Mouse (Mus musculus): ENCODE measurements around the gene Erc2. TPM values are rescaled to one million over a fixed set of nuclear protein-coding genes. Genes with fewer than 3 reads are reported as not detected.

Gene Erc2
- polyA plus RNA-seq, 1 experiment from 2014 or later = 4.3 TPM

DNA sequence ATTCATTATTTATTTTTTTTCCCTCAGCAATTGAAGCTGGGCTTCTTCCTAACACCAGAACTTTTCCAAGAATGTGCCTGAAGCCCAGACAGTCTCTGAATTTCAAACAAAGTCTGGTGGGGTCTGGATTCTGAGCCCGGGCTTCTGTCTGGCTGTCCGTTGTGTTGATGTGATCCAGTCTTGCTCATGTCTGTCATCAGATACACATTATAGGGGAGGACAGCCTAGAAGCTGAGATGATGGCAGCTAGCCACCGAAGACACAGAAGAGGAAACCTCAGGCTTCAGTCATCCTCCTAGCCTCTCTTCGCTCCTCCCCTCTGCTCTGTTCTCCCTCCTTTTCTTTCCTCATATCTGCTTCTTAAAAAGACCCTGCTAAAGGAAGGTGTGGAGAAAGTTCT lies 551.5 kb downstream of the Erc2 start:
- ATAC-seq = no peak
- 63% methylated on average over 4 of the region's 4 CpGs for WGBS
- H3K9ac ChIP-seq (ENCODE audit: low read depth, low read length) = no peak overlapping the region
- no peak overlapping the region for H3K4me2 ChIP-seq (ENCODE audit: low read depth, low read length)
- H3K36me3 ChIP-seq (ENCODE audit: control insufficient read depth, insufficient read depth, low read length) = no peaks in the 10 kb centered on the region
- H3K4me3 ChIP-seq (ENCODE audit: low read length) = no peak overlapping the region
- no peaks in the 10 kb centered on the region for H3K27me3 ChIP-seq (replicated peaks; ENCODE audit: control insufficient read depth, insufficient read depth, low read length)
- H3K9me3 ChIP-seq (ENCODE audit: control insufficient read depth, low read length) = no peaks in the 10 kb centered on the region
- no peaks in the 10 kb centered on the region for H3K4me1 ChIP-seq (ENCODE audit: control insufficient read depth, insufficient read depth, low read length)
- no peak overlapping the region for H3K27ac ChIP-seq (ENCODE audit: low read length)

DNA sequence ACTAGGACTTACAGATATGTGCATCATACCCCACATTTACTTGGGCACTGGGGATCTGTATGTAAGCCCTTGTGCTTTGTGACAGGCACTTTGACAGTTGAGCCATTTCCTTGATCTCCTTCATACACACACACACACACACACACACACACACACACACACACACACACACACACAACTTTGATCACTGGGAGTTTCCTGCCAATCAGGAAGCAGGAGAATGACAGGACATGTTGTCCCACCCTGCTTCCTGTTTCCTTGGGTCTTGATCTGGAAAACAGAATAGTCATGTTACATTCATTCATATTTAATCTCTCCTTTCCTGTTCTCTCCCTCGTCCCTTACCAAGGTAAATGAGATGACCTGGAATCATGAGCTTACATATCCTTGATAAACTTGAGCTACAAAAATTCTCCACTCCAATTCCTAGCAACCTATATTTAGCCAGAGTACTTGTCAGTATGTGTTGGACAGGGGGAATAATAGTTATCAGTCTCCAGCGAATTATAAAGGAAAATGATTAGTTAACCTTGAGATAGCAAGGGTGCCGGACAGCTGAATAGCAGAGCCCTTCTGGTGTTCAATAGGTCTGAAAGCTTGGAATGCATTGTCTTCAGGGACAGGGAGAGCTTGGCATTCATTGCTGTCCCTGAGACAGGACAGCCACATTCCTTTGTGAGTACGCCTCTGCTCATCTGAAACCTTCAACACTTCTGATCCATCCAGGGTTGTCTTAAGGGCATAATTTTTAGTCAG lies 559.0 kb downstream of the Erc2 start:
- no peak overlapping the region for H3K27ac ChIP-seq (ENCODE audit: low read length)
- H3K9me3 ChIP-seq (ENCODE audit: control insufficient read depth, low read length) = no peaks in the 10 kb centered on the region
- no peak overlapping the region for H3K4me3 ChIP-seq (ENCODE audit: low read length)
- 59% methylated on average over 4 of the region's 4 CpGs for WGBS
- no peaks in the 10 kb centered on the region for H3K36me3 ChIP-seq (ENCODE audit: control insufficient read depth, insufficient read depth, low read length)
- no peaks in the 10 kb centered on the region for H3K4me1 ChIP-seq (ENCODE audit: control insufficient read depth, insufficient read depth, low read length)
- H3K4me2 ChIP-seq (ENCODE audit: low read depth, low read length) = no peak overlapping the region
- H3K27me3 ChIP-seq (replicated peaks; ENCODE audit: control insufficient read depth, insufficient read depth, low read length) = no peaks in the 10 kb centered on the region
- no peak overlapping the region for H3K9ac ChIP-seq (ENCODE audit: low read depth, low read length)
- ATAC-seq = no peak

DNA sequence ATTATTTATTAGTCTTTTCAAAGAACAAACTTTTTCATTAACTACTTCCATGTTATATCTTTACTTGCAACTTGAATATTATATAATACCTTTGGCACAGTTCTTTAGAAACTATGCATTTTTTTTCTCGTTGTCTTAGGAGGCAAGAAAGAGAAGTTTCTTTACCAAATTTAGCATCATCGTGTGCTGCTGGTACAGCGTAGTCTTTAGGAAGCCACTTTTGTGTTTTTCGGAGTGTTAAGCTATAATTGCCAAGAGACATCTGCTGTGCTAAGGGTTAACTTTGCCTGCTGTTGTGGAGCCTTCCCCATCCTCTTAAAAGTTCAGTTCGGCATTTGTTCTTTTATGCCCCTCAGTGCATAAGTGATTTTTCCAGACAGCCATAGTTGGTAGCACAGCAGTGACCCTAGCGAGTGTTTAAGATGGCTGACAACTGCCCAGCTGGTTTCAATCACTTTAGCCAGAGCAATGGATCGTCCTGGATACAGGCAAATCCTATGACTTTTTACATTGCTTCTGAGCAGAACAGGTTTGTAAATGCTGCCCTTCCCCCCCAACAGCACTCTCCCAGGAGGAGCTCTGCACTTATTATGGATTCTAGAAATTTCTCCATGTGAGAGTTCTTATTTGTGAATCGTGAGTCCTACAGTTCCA lies 570.6 kb downstream of the Erc2 start:
- ATAC-seq = no peak

DNA sequence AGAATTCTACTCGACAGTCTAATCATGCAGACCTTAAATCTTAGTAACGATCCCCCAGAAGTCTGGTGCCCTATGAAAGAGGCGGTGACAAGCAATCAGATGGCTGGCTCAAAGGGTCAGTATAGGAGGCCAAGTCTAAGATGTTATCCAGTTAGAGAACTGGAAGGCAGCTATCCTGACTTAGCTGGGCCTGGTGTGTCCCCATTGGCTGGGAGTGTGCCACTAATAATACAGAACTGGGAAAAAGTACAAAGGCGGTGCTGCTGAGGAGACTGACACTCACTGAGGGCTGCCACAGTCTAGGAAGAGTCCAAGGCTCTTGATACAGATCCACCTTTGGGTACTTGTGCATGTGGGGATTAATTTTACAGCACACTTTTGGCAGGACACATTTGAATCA lies 581.6 kb downstream of the Erc2 start:
- no peaks in the 10 kb centered on the region for H3K4me1 ChIP-seq (ENCODE audit: control insufficient read depth, insufficient read depth, low read length)
- no peak overlapping the region for H3K27ac ChIP-seq (ENCODE audit: low read length)
- 83% methylated on average over 4 of the region's 4 CpGs for WGBS
- H3K9me3 ChIP-seq (ENCODE audit: control insufficient read depth, low read length) = no peaks in the 10 kb centered on the region; the same call in 1 of the 2 replicates
- H3K9ac ChIP-seq (ENCODE audit: low read depth, low read length) = no peak overlapping the region
- no peak for ATAC-seq
- H3K4me3 ChIP-seq (ENCODE audit: low read length) = no peak overlapping the region
- no peaks in the 10 kb centered on the region for H3K36me3 ChIP-seq (ENCODE audit: control insufficient read depth, insufficient read depth, low read length)
- H3K27me3 ChIP-seq (replicated peaks; ENCODE audit: control insufficient read depth, insufficient read depth, low read length) = no peaks in the 10 kb centered on the region
- H3K4me2 ChIP-seq (ENCODE audit: low read depth, low read length) = no peak overlapping the region

More for the DNA sequence above, 570.6 kb downstream of the Erc2 start:
- Histone ChIP-seq H3K4me1 (ENCODE audit: control insufficient read depth, insufficient read depth, low read length) (no peaks in the 10 kb centered on the region), H3K4me2 (ENCODE audit: low read depth, low read length) (no peak overlapping the region), H3K4me3 (ENCODE audit: low read length) (no peak overlapping the region), H3K9me3 (ENCODE audit: control insufficient read depth, low read length) (no peaks in the 10 kb centered on the region), H3K36me3 (ENCODE audit: control insufficient read depth, insufficient read depth, low read length) (no peaks in the 10 kb centered on the region), H3K27me3 (replicated peaks; ENCODE audit: control insufficient read depth, insufficient read depth, low read length) (no peaks in the 10 kb centered on the region), H3K9ac (ENCODE audit: low read depth, low read length) (no peak overlapping the region), H3K27ac (ENCODE audit: low read length) (no peak overlapping the region)
- 65% methylated on average over 8 of the region's 8 CpGs for WGBS

DNA sequence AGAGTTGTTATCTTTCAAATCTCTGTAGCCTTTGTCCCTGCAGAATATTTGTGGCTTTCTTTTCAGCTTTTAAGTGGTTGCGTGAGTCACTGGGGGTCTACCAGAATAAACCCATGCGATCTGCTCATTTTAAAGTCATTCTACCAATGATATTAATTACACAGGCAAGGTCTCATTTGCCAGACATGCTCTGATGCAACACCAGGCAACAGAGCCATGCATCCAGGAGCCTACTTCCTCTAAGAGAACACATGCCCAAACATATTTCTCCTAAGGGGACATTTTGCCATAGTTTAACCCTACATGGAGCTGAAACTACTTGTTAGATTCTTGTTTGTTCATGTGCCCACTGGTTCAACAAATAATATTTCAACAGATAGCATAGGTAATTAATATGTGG lies 584.1 kb downstream of the Erc2 start:
- Histone ChIP-seq H3K4me2 (ENCODE audit: low read depth, low read length) (no peak overlapping the region), H3K27me3 (replicated peaks; ENCODE audit: control insufficient read depth, insufficient read depth, low read length) (no peaks in the 10 kb centered on the region), H3K27ac (ENCODE audit: low read length) (no peak overlapping the region), H3K4me3 (ENCODE audit: low read length) (no peak overlapping the region), H3K9me3 (ENCODE audit: control insufficient read depth, low read length) (no peaks in the 10 kb centered on the region; the same call in 1 of the 2 replicates), H3K9ac (ENCODE audit: low read depth, low read length) (no peak overlapping the region), H3K36me3 (ENCODE audit: control insufficient read depth, insufficient read depth, low read length) (no peaks in the 10 kb centered on the region), H3K4me1 (ENCODE audit: control insufficient read depth, insufficient read depth, low read length) (no peaks in the 10 kb centered on the region)
- WGBS = 93% methylated on average over 2 of the region's 2 CpGs
- ATAC-seq = no peak

DNA sequence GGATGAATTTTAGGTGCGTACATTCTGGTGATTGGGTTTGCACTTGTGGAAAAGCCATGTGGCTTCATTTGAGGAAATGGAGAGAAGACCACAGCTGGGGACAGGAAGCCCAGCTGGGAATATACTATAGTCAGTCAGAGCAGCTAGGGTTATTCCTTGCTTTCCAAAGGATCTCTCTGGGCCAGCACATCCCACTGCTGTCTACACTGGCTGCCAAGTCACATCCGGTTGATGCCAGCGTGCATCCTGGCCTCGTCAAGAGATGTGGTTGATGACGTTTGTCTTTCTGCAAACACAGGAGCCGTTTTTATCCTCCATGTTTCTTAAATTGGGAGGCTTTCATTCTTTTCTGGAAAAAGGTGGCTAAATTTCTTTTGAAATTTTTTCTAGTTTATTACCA lies 603.3 kb downstream of the Erc2 start:
- no peak overlapping the region for H3K9ac ChIP-seq (ENCODE audit: low read depth, low read length)
- 85% methylated on average over 6 of the region's 6 CpGs for WGBS
- no peak overlapping the region for H3K27ac ChIP-seq (ENCODE audit: low read length)
- no peak for ATAC-seq
- H3K4me1 ChIP-seq (ENCODE audit: control insufficient read depth, insufficient read depth, low read length) = no peaks in the 10 kb centered on the region
- no peaks in the 10 kb centered on the region for H3K27me3 ChIP-seq (replicated peaks; ENCODE audit: control insufficient read depth, insufficient read depth, low read length)
- no peaks in the 10 kb centered on the region for H3K36me3 ChIP-seq (ENCODE audit: control insufficient read depth, insufficient read depth, low read length)
- no peak overlapping the region for H3K4me2 ChIP-seq (ENCODE audit: low read depth, low read length)
- no peaks in the 10 kb centered on the region for H3K9me3 ChIP-seq (ENCODE audit: control insufficient read depth, low read length)
- H3K4me3 ChIP-seq (ENCODE audit: low read length) = no peak overlapping the region

DNA sequence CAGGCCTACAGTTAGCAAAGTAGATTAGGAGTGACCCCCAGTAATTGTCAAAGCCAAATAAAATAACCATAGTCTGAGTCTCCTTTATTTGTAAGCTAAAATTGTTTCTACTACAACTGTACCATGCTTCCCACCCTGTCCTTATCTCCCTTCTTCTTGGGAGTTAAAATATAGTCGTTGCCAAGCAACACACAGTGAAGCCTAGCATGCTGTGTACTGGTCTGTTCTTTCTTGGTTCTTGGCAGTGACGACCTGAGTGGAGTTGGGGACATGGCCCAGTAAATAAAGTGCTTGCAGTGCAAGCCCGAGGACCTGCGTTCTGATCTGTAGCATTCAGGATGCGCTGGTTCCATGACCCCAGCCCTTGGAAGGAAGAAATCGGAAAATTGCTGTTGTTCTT lies 608.3 kb downstream of the Erc2 start:
- Histone ChIP-seq H3K9me3 (ENCODE audit: control insufficient read depth, low read length) (no peaks in the 10 kb centered on the region), H3K4me2 (ENCODE audit: low read depth, low read length) (no peak overlapping the region), H3K27ac (ENCODE audit: low read length) (no peak overlapping the region), H3K4me3 (ENCODE audit: low read length) (no peak overlapping the region), H3K9ac (ENCODE audit: low read depth, low read length) (no peak overlapping the region), H3K27me3 (replicated peaks; ENCODE audit: control insufficient read depth, insufficient read depth, low read length) (no peaks in the 10 kb centered on the region), H3K36me3 (ENCODE audit: control insufficient read depth, insufficient read depth, low read length) (no peaks in the 10 kb centered on the region), H3K4me1 (ENCODE audit: control insufficient read depth, insufficient read depth, low read length) (no peaks in the 10 kb centered on the region)
- 74% methylated on average over 6 of the region's 6 CpGs for WGBS
- no peak for ATAC-seq

DNA sequence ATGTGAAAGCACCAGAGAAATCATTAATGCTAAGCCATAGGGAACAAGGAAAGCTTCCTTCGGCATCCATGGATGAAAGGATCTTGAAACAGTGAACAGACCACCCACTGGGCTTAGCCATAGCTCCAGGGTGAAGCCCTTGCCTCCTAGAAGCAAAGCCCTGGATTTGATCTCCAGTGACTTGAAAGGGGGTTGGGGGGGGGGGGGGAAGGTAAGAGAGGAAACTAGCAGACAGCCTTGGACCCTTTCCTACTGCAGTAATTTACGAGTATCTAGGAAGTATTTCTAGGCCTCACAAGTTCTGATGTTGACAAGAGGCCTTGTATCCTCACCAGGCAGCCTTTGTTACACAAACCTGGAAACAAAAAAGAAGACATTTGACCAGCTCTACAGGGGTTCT lies 609.0 kb downstream of the Erc2 start:
- H3K9me3 ChIP-seq (ENCODE audit: control insufficient read depth, low read length) = no peaks in the 10 kb centered on the region
- ATAC-seq = no peak
- no peak overlapping the region for H3K4me2 ChIP-seq (ENCODE audit: low read depth, low read length)
- 65% methylated on average over 2 of the region's 2 CpGs for WGBS
- no peaks in the 10 kb centered on the region for H3K4me1 ChIP-seq (ENCODE audit: control insufficient read depth, insufficient read depth, low read length)
- no peak overlapping the region for H3K9ac ChIP-seq (ENCODE audit: low read depth, low read length)
- no peaks in the 10 kb centered on the region for H3K36me3 ChIP-seq (ENCODE audit: control insufficient read depth, insufficient read depth, low read length)
- no peak overlapping the region for H3K4me3 ChIP-seq (ENCODE audit: low read length)
- no peaks in the 10 kb centered on the region for H3K27me3 ChIP-seq (replicated peaks; ENCODE audit: control insufficient read depth, insufficient read depth, low read length)
- H3K27ac ChIP-seq (ENCODE audit: low read length) = no peak overlapping the region

DNA sequence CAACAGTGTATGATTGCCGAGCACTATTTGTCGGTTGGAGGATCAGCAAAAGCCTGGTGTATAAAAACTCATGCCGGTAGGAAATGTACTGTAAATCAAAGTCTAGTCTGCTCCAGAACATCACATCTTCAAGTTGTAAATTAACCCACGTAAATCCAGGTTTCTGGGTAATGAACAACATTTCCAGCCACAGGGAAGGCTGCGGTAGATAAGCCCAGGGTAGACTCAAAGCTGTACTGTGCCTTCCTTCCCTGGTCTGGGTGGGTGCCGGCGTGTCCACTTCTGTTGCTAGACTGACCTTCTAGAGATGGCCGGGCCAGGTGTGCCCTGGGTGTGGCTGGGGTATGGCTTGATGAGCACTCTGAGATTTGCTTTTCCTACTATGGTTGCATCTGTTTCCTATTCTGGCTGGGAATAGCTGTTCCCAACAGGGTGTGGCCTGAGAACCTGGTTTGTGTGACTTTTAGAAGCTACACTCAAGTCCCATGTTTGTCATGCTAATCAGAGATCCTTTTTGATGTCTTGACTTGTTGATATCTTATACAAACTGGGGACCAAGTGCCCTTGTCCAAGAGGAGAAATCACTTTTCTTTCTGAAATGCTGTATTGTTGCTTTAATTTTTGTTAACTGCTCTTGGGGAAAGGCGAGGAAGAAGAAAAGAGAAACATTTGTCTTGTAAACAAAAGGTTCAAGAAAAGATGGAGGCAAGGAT lies 616.3 kb downstream of the Erc2 start:
- no peaks in the 10 kb centered on the region for H3K27me3 ChIP-seq (replicated peaks; ENCODE audit: control insufficient read depth, insufficient read depth, low read length)
- peak; percentile 69 for ATAC-seq
- H3K4me1 ChIP-seq (ENCODE audit: control insufficient read depth, insufficient read depth, low read length) = peaks cover 3% of the 10 kb centered on the region; the same call in 1 of the 2 replicates
- no peak overlapping the region for H3K9ac ChIP-seq (ENCODE audit: low read depth, low read length)
- no peak overlapping the region for H3K4me3 ChIP-seq (ENCODE audit: low read length)
- no peaks in the 10 kb centered on the region for H3K36me3 ChIP-seq (ENCODE audit: control insufficient read depth, insufficient read depth, low read length)
- no peak overlapping the region for H3K27ac ChIP-seq (ENCODE audit: low read length)
- H3K4me2 ChIP-seq (ENCODE audit: low read depth, low read length) = peak overlapping the region; percentile 23; the same call in 1 of the 2 replicates
- WGBS = 67% methylated on average over 9 of the region's 9 CpGs
- H3K9me3 ChIP-seq (ENCODE audit: control insufficient read depth, low read length) = no peaks in the 10 kb centered on the region

All from intestine, embryonic 16.5 days (tissue).